Mouse (Mus musculus): ENCODE measurements around the gene Med17. TPM values are rescaled to one million over a fixed set of nuclear protein-coding genes. Genes with fewer than 3 reads are reported as not detected.
A peak's percentile ranks its signal among the peaks of the same experiment; 100 is the strongest.

Gene Med17
- polyA plus RNA-seq, 1 experiment from 2014 or later: 38.0 TPM

- ATAC-seq (ENCODE audit: insufficient read depth): no peak
- TF ChIP-seq CTCF (IDR thresholded peaks at IDR 0.05; ENCODE audit: low read depth): no peak
- Histone ChIP-seq H3K27ac (ENCODE audit: low read depth) (no peak overlapping the region), H3K27me3 (ENCODE audit: insufficient read depth, low read length) (no peaks in the 10 kb centered on the region), H3K4me1 (ENCODE audit: insufficient read depth) (no peaks in the 10 kb centered on the region), H3K4me2 (no peak overlapping the region), H3K9me3 (ENCODE audit: low read depth, low read length) (no peaks in the 10 kb centered on the region), H3K36me3 (ENCODE audit: insufficient read depth) (no peaks in the 10 kb centered on the region), H3K9ac (no peak overlapping the region), H3K4me3 (ENCODE audit: low read depth, low read length) (no peak overlapping the region)
- no peak for DNase-seq
- 55% methylated on average over 14 of the region's 14 CpGs for WGBS
Measured at GRCm38 (mm10) chr9:15245319-15246075, 34.2 kb downstream of the Med17 start.

- Histone ChIP-seq H3K4me1 (ENCODE audit: insufficient read depth) (no peaks in the 10 kb centered on the region), H3K9me3 (ENCODE audit: low read depth, low read length) (no peaks in the 10 kb centered on the region), H3K27ac (ENCODE audit: low read depth) (no peak overlapping the region), H3K36me3 (ENCODE audit: insufficient read depth) (no peaks in the 10 kb centered on the region), H3K27me3 (ENCODE audit: insufficient read depth, low read length) (no peaks in the 10 kb centered on the region), H3K4me2 (no peak overlapping the region), H3K4me3 (ENCODE audit: low read depth, low read length) (no peak overlapping the region), H3K9ac (no peak overlapping the region)
- DNase-seq (no peak), ATAC-seq (ENCODE audit: insufficient read depth) (no peak)
- TF ChIP-seq CTCF (IDR thresholded peaks at IDR 0.05; ENCODE audit: low read depth): no peak
- WGBS: 96% methylated on average over 1 of the region's 1 CpGs
Measured at GRCm38 (mm10) chr9:15242130-15242529, 37.6 kb downstream of the Med17 start.

- Histone ChIP-seq H3K9me3 (ENCODE audit: low read depth, low read length) (no peaks in the 10 kb centered on the region), H3K36me3 (ENCODE audit: insufficient read depth) (no peaks in the 10 kb centered on the region), H3K4me3 (ENCODE audit: low read depth, low read length) (no peak overlapping the region), H3K4me1 (ENCODE audit: insufficient read depth) (no peaks in the 10 kb centered on the region), H3K27ac (ENCODE audit: low read depth) (no peak overlapping the region), H3K4me2 (no peak overlapping the region), H3K9ac (no peak overlapping the region), H3K27me3 (ENCODE audit: insufficient read depth, low read length) (no peaks in the 10 kb centered on the region)
- peak; percentile 65 for TF ChIP-seq CTCF (IDR thresholded peaks at IDR 0.05; ENCODE audit: low read depth)
- DNase-seq: peak; percentile 83
- no peak for ATAC-seq (ENCODE audit: insufficient read depth)
- WGBS: 41% methylated on average over 9 of the region's 9 CpGs
Measured at GRCm38 (mm10) chr9:15241596-15241939, 38.2 kb downstream of the Med17 start.

GRCm38 (mm10) chr9:15240863-15241595, 38.7 kb downstream of the Med17 start:
- Histone ChIP-seq H3K4me1 (ENCODE audit: insufficient read depth) (no peaks in the 10 kb centered on the region), H3K4me3 (ENCODE audit: low read depth, low read length) (no peak overlapping the region), H3K9ac (no peak overlapping the region), H3K27ac (ENCODE audit: low read depth) (no peak overlapping the region), H3K36me3 (ENCODE audit: insufficient read depth) (no peaks in the 10 kb centered on the region), H3K4me2 (no peak overlapping the region), H3K27me3 (ENCODE audit: insufficient read depth, low read length) (no peaks in the 10 kb centered on the region), H3K9me3 (ENCODE audit: low read depth, low read length) (no peaks in the 10 kb centered on the region)
- WGBS: 67% methylated on average over 6 of the region's 6 CpGs
- ATAC-seq (ENCODE audit: insufficient read depth): no peak
- TF ChIP-seq CTCF (IDR thresholded peaks at IDR 0.05; ENCODE audit: low read depth): no peak
- no peak for DNase-seq

- no peak for DNase-seq
- no peak overlapping the region for H3K27ac ChIP-seq (ENCODE audit: low read depth)
- H3K36me3 ChIP-seq (ENCODE audit: insufficient read depth): no peaks in the 10 kb centered on the region
- no peak overlapping the region for H3K4me3 ChIP-seq (ENCODE audit: low read depth, low read length)
- no peak for TF ChIP-seq CTCF (IDR thresholded peaks at IDR 0.05; ENCODE audit: low read depth)
- no peaks in the 10 kb centered on the region for H3K27me3 ChIP-seq (ENCODE audit: insufficient read depth, low read length)
- no peak overlapping the region for H3K4me2 ChIP-seq
- no peaks in the 10 kb centered on the region for H3K9me3 ChIP-seq (ENCODE audit: low read depth, low read length)
- no peaks in the 10 kb centered on the region for H3K4me1 ChIP-seq (ENCODE audit: insufficient read depth)
- no peak for ATAC-seq (ENCODE audit: insufficient read depth)
- 89% methylated on average over 6 of the region's 6 CpGs for WGBS
- H3K9ac ChIP-seq: no peak overlapping the region
Measured at GRCm38 (mm10) chr9:15240006-15240405, 39.7 kb downstream of the Med17 start.

GRCm38 (mm10) chr9:15239042-15239925, 40.4 kb downstream of the Med17 start, which contains the start of gene Vstm5:
Gene Vstm5 (plus strand): TSS chr9:15239045.
- DNase-seq (peak; percentile 70), ATAC-seq (ENCODE audit: insufficient read depth) (peak; percentile 78)
- Histone ChIP-seq H3K27me3 (ENCODE audit: insufficient read depth, low read length) (no peaks in the 10 kb centered on the region), H3K4me1 (ENCODE audit: insufficient read depth) (no peaks in the 10 kb centered on the region), H3K9ac (peak within 1 kb of the TSS; percentile 54), H3K4me3 (ENCODE audit: low read depth, low read length) (peak within 1 kb of the TSS; percentile 37), H3K36me3 (ENCODE audit: insufficient read depth) (no peaks in the 10 kb centered on the region), H3K4me2 (peak within 1 kb of the TSS; percentile 68), H3K27ac (ENCODE audit: low read depth) (peak within 1 kb of the TSS; percentile 62), H3K9me3 (ENCODE audit: low read depth, low read length) (no peaks in the 10 kb centered on the region)
- TF ChIP-seq CTCF (IDR thresholded peaks at IDR 0.05; ENCODE audit: low read depth): peak; percentile 52
- WGBS: 6% methylated on average over 35 of the region's 35 CpGs

Data from lung, embryonic 14.5 days (tissue).